Mouse (Mus musculus) forebrain, embryonic 13.5 days (tissue): ENCODE measurements around the gene Soga1. TPM values are rescaled to one million over a fixed set of nuclear protein-coding genes. Genes with fewer than 3 reads are reported as not detected.
A peak's percentile ranks its signal among the peaks of the same experiment; 100 is the strongest.

Experiments used
- ATAC-seq: fragments of 200-750 bp; cut with Nextera tagmentation; 2 replicates; pipeline ENCODE4 v1.8.0; 2017
- H3K27ac ChIP-seq: fragments of 300-500 bp; sonication (generic); 2 replicates; pipeline ENCODE4 v1.5.1; 2015; ENCODE audit warnings: inconsistent platforms, mild to moderate bottlenecking, moderate library complexity
- H3K27me3 ChIP-seq: fragments of 300-500 bp; sonication (generic); 2 replicates; pipeline ENCODE4 v1.6.1; 2015; ENCODE audit warnings: mild to moderate bottlenecking, inconsistent platforms
- H3K36me3 ChIP-seq: fragments of 300-500 bp; sonication (generic); 2 replicates; pipeline ENCODE4 v1.6.1; 2015; ENCODE audit warnings: mild to moderate bottlenecking, inconsistent platforms; ENCODE audit not compliant: poor library complexity, severe bottlenecking
- H3K4me1 ChIP-seq: fragments of 300-500 bp; sonication (generic); 2 replicates; pipeline ENCODE4 v1.6.1; 2015; ENCODE audit warnings: inconsistent platforms
- H3K4me2 ChIP-seq: fragments of 300-500 bp; sonication (generic); 2 replicates; pipeline ENCODE4 v1.6.1; 2015; ENCODE audit warnings: inconsistent platforms, mild to moderate bottlenecking, moderate library complexity
- H3K4me3 ChIP-seq: fragments of 300-500 bp; sonication (generic); 2 replicates; pipeline ENCODE4 v1.5.1; 2015; ENCODE audit warnings: mild to moderate bottlenecking, inconsistent platforms
- H3K9ac ChIP-seq: fragments of 300-500 bp; sonication (generic); 2 replicates; pipeline ENCODE4 v1.6.1; 2015; ENCODE audit warnings: mild to moderate bottlenecking, inconsistent platforms
- H3K9me3 ChIP-seq: fragments of 300-500 bp; sonication (generic); replicated peaks from 2 replicates; pipeline ENCODE4 v1.6.1; 2016; ENCODE audit warnings: inconsistent platforms
- WGBS: fragments of 180-500 bp; shearing (Covaris S2); methylation state at CpG from one replicate; pipeline ENCODE4 v1.1.7; 2015; 5-methylcytosine and 5-hydroxymethylcytosine counted together
- polyA plus RNA-seq: library from polyadenylated mRNA; unstranded; fragments of >200 nt; fragmentation: Nextera tagmentation; extraction: Ambion mirVana; gene quantifications from 2 replicates; pipeline ENCODE4 v1.2.1, GENCODE M21; 2015

Gene Soga1
- polyA plus RNA-seq, 1 experiment from 2014 or later: 4.8 TPM

GRCm38 (mm10) chr2:157045932-157046331 lies 33.1 kb downstream of the Soga1 start:
- no peak overlapping the region for H3K4me2 ChIP-seq
- WGBS: 94% methylated on average over 2 of the region's 2 CpGs
- no peak overlapping the region for H3K4me3 ChIP-seq
- H3K27me3 ChIP-seq: no peaks in the 10 kb centered on the region
- H3K36me3 ChIP-seq: peaks cover 70% of the 10 kb centered on the region
- H3K4me1 ChIP-seq: peaks cover 38% of the 10 kb centered on the region
- ATAC-seq: no peak
- no peak overlapping the region for H3K9ac ChIP-seq
- H3K9me3 ChIP-seq: no peaks in the 10 kb centered on the region
- no peak overlapping the region for H3K27ac ChIP-seq

GRCm38 (mm10) chr2:157043987-157044386 lies 35.1 kb downstream of the Soga1 start:
- Histone ChIP-seq H3K4me2 (no peak overlapping the region), H3K27me3 (no peaks in the 10 kb centered on the region)

GRCm38 (mm10) chr2:157043556-157043955 lies 35.5 kb downstream of the Soga1 start:
- Histone ChIP-seq H3K4me2 (no peak overlapping the region), H3K9ac (no peak overlapping the region), H3K4me1 (peaks cover 14% of the 10 kb centered on the region), H3K36me3 (peaks cover 85% of the 10 kb centered on the region), H3K4me3 (no peak overlapping the region), H3K27me3 (no peaks in the 10 kb centered on the region), H3K27ac (no peak overlapping the region), H3K9me3 (no peaks in the 10 kb centered on the region)
- no peak for ATAC-seq
- 86% methylated on average over 8 of the region's 8 CpGs for WGBS

More at GRCm38 (mm10) chr2:157043987-157044386, 35.1 kb downstream of the Soga1 start:
- H3K4me3 ChIP-seq: no peak overlapping the region
- H3K36me3 ChIP-seq: peaks cover 84% of the 10 kb centered on the region
- H3K9me3 ChIP-seq: no peaks in the 10 kb centered on the region
- peaks cover 19% of the 10 kb centered on the region for H3K4me1 ChIP-seq
- no peak overlapping the region for H3K27ac ChIP-seq
- H3K9ac ChIP-seq: no peak overlapping the region
- no peak for ATAC-seq

- Histone ChIP-seq H3K27ac (no peak overlapping the region), H3K9me3 (no peaks in the 10 kb centered on the region), H3K4me3 (no peak overlapping the region), H3K27me3 (no peaks in the 10 kb centered on the region), H3K36me3 (peaks cover 94% of the 10 kb centered on the region), H3K9ac (no peak overlapping the region), H3K4me2 (no peak overlapping the region), H3K4me1 (peaks cover 4% of the 10 kb centered on the region)
- ATAC-seq: no peak
- 97% methylated on average over 7 of the region's 7 CpGs for WGBS
Measured at GRCm38 (mm10) chr2:157041421-157041820, 37.6 kb downstream of the Soga1 start.

GRCm38 (mm10) chr2:157040649-157041046 lies 38.4 kb downstream of the Soga1 start:
- Histone ChIP-seq H3K4me3 (no peak overlapping the region), H3K4me2 (no peak overlapping the region), H3K36me3 (peaks cover 94% of the 10 kb centered on the region), H3K4me1 (peaks cover 4% of the 10 kb centered on the region), H3K27me3 (no peaks in the 10 kb centered on the region), H3K9me3 (no peaks in the 10 kb centered on the region), H3K27ac (no peak overlapping the region), H3K9ac (no peak overlapping the region)
- no peak for ATAC-seq
- WGBS: 89% methylated on average over 17 of the region's 17 CpGs

- H3K27me3 ChIP-seq: no peaks in the 10 kb centered on the region
- H3K4me2 ChIP-seq: no peak overlapping the region
- no peak overlapping the region; the same call in 1 of the 2 replicates for H3K27ac ChIP-seq
- peaks cover 94% of the 10 kb centered on the region for H3K36me3 ChIP-seq
- WGBS: 90% methylated on average over 50 of the region's 50 CpGs
- peaks cover 4% of the 10 kb centered on the region for H3K4me1 ChIP-seq
- no peak overlapping the region for H3K9ac ChIP-seq
- peak; percentile 38; the same call in 1 of the 2 replicates for ATAC-seq
- H3K4me3 ChIP-seq: no peak overlapping the region
- no peaks in the 10 kb centered on the region for H3K9me3 ChIP-seq
Measured at GRCm38 (mm10) chr2:157039900-157040648, 39.0 kb downstream of the Soga1 start.

GRCm38 (mm10) chr2:157037303-157037702 lies 41.8 kb downstream of the Soga1 start:
- no peak for ATAC-seq
- 45% methylated on average over 9 of the region's 9 CpGs for WGBS
- H3K9ac ChIP-seq: no peak overlapping the region
- peaks cover 92% of the 10 kb centered on the region for H3K36me3 ChIP-seq
- no peaks in the 10 kb centered on the region; the same call in 1 of the 2 replicates for H3K4me1 ChIP-seq
- H3K27me3 ChIP-seq: no peaks in the 10 kb centered on the region
- H3K4me3 ChIP-seq: no peak overlapping the region
- no peak overlapping the region; the same call in 1 of the 2 replicates for H3K27ac ChIP-seq
- no peak overlapping the region for H3K4me2 ChIP-seq
- no peaks in the 10 kb centered on the region for H3K9me3 ChIP-seq

GRCm38 (mm10) chr2:157036400-157036799 lies 42.7 kb downstream of the Soga1 start:
- Histone ChIP-seq H3K4me3 (no peak overlapping the region), H3K4me2 (no peak overlapping the region), H3K36me3 (peaks cover 93% of the 10 kb centered on the region), H3K27me3 (no peaks in the 10 kb centered on the region), H3K9me3 (no peaks in the 10 kb centered on the region), H3K4me1 (no peaks in the 10 kb centered on the region; the same call in 1 of the 2 replicates), H3K9ac (no peak overlapping the region), H3K27ac (no peak overlapping the region)
- ATAC-seq: no peak
- WGBS: 94% methylated on average over 8 of the region's 8 CpGs

- Histone ChIP-seq H3K4me1 (no peaks in the 10 kb centered on the region; the same call in 1 of the 2 replicates), H3K27me3 (no peaks in the 10 kb centered on the region), H3K9me3 (no peaks in the 10 kb centered on the region), H3K27ac (no peak overlapping the region), H3K9ac (no peak overlapping the region), H3K4me3 (no peak overlapping the region), H3K36me3 (peaks cover 93% of the 10 kb centered on the region), H3K4me2 (no peak overlapping the region)
- ATAC-seq: no peak
- 93% methylated on average over 7 of the region's 7 CpGs for WGBS
Measured at GRCm38 (mm10) chr2:157035371-157035770, 43.7 kb downstream of the Soga1 start.

GRCm38 (mm10) chr2:157030804-157031203 lies 48.2 kb downstream of the Soga1 start:
- Histone ChIP-seq H3K27ac (no peak overlapping the region), H3K36me3 (peaks cover 93% of the 10 kb centered on the region), H3K4me2 (no peak overlapping the region), H3K9me3 (no peaks in the 10 kb centered on the region), H3K27me3 (no peaks in the 10 kb centered on the region), H3K9ac (no peak overlapping the region), H3K4me1 (no peaks in the 10 kb centered on the region), H3K4me3 (no peak overlapping the region)
- 44% methylated on average over 9 of the region's 9 CpGs for WGBS
- ATAC-seq: peak; percentile 67

- Histone ChIP-seq H3K9me3 (peaks cover 5% of the 10 kb centered on the region), H3K4me1 (no peaks in the 10 kb centered on the region), H3K27ac (no peak overlapping the region), H3K9ac (no peak overlapping the region), H3K36me3 (peaks cover 98% of the 10 kb centered on the region), H3K27me3 (no peaks in the 10 kb centered on the region), H3K4me3 (no peak overlapping the region), H3K4me2 (no peak overlapping the region)
- no peak for ATAC-seq
- 96% methylated on average over 4 of the region's 4 CpGs for WGBS
Measured at GRCm38 (mm10) chr2:157028261-157028660, 50.8 kb downstream of the Soga1 start.

GRCm38 (mm10) chr2:157027106-157028008 lies 51.7 kb downstream of the Soga1 start:
- peak overlapping the region; percentile 44; the same call in 1 of the 2 replicates for H3K27ac ChIP-seq
- H3K9me3 ChIP-seq: peaks cover 5% of the 10 kb centered on the region
- no peak for ATAC-seq
- WGBS: 90% methylated on average over 21 of the region's 21 CpGs
- H3K4me3 ChIP-seq: no peak overlapping the region
- no peaks in the 10 kb centered on the region for H3K27me3 ChIP-seq
- no peak overlapping the region for H3K4me2 ChIP-seq
- H3K9ac ChIP-seq: no peak overlapping the region; the same call in 1 of the 2 replicates
- no peaks in the 10 kb centered on the region for H3K4me1 ChIP-seq
- H3K36me3 ChIP-seq: peaks cover 98% of the 10 kb centered on the region
